Mouse (Mus musculus) lung, postnatal 0 days (tissue): ENCODE data around the gene Lrfn3. TPM values are rescaled to one million over a fixed set of nuclear protein-coding genes. Genes with fewer than 3 reads are reported as not detected.

Experiments
- ATAC-seq: fragments of 200-750 bp; cut with Nextera tagmentation; 2 replicates; pipeline ENCODE4 v1.8.0; 2017; ENCODE audit warnings: moderate library complexity
- DNase-seq: peaks from one replicate; pipeline ENCODE4 v3.0.0-alpha.2; 2016; ENCODE audit warnings: low spot score
- H3K27ac ChIP-seq: fragments of 300-500 bp; sonication (generic); 2 replicates; pipeline ENCODE4 v1.5.1; 2014; ENCODE audit warnings: antibody characterized with exemption, mild to moderate bottlenecking, low read length, mixed read lengths
- H3K27me3 ChIP-seq: fragments of 300-500 bp; sonication (generic); replicated peaks from 2 replicates; pipeline ENCODE4 v1.6.1; 2014; ENCODE audit warnings: low read length, mixed read lengths; ENCODE audit not compliant: insufficient read depth
- H3K36me3 ChIP-seq: fragments of 300-500 bp; sonication (generic); 2 replicates; pipeline ENCODE4 v1.6.1; 2014; ENCODE audit warnings: low read length, mixed read lengths; ENCODE audit not compliant: insufficient read depth
- H3K4me1 ChIP-seq: fragments of 300-500 bp; sonication (generic); 2 replicates; pipeline ENCODE4 v1.6.1; 2014; ENCODE audit warnings: antibody characterized with exemption, low read depth, low read length, mixed read lengths; ENCODE audit not compliant: insufficient read depth
- H3K4me2 ChIP-seq: fragments of 300-500 bp; sonication (generic); replicated peaks from 2 replicates; pipeline ENCODE4 v1.6.1; 2014; ENCODE audit warnings: low read depth, mild to moderate bottlenecking, low read length, moderate library complexity, mixed read lengths
- H3K4me3 ChIP-seq: fragments of 300-500 bp; sonication (generic); 2 replicates; pipeline ENCODE4 v1.5.1; 2014; ENCODE audit warnings: low read depth, low read length
- H3K9ac ChIP-seq: fragments of 300-500 bp; sonication (generic); replicated peaks from 2 replicates; pipeline ENCODE4 v1.6.1; 2014; ENCODE audit warnings: low read depth, mild to moderate bottlenecking
- H3K9me3 ChIP-seq: fragments of 300-500 bp; sonication (generic); 2 replicates; pipeline ENCODE4 v1.6.1; 2016; ENCODE audit warnings: low read length, mixed read lengths
- CTCF ChIP-seq: IDR thresholded peaks from 2 replicates; pipeline ENCODE4 v1.5.1; 2016; ENCODE audit warnings: antibody characterized with exemption, mild to moderate bottlenecking
- EP300 ChIP-seq: IDR thresholded peaks from 2 replicates; pipeline ENCODE4 v1.6.1; 2016; ENCODE audit warnings: antibody characterized with exemption, mild to moderate bottlenecking, control low read depth
- WGBS: fragments of 180-500 bp; shearing (Covaris S2); extraction: QIAGEN DNeasy Blood & Tissue Kit; methylation state at CpG from one replicate; pipeline ENCODE4 v1.1.7; 2014; 5-methylcytosine and 5-hydroxymethylcytosine counted together
- polyA plus RNA-seq: library from polyadenylated mRNA; unstranded; fragments of >200 nt; fragmentation: Nextera tagmentation; extraction: Ambion mirVana; gene quantifications from 2 replicates; pipeline ENCODE4 v1.2.1, GENCODE M21; 2015

The Lrfn3 gene
- polyA plus RNA-seq, 1 experiment from 2014 or later: 2.0 TPM

- Histone ChIP-seq H3K4me3 (no peak overlapping the region), H3K9me3 (no peaks in the 10 kb centered on the region), H3K36me3 (no peaks in the 10 kb centered on the region), H3K4me1 (peaks cover 6% of the 10 kb centered on the region; the same call in 1 of the 2 replicates), H3K4me2 (no peak overlapping the region), H3K27me3 (no peaks in the 10 kb centered on the region), H3K9ac (no peak overlapping the region), H3K27ac (no peak overlapping the region)
- no peak for DNase-seq
- TF ChIP-seq CTCF (no peak), EP300 (no peak)
- ATAC-seq: no peak
- 43% methylated on average over 27 of the region's 27 CpGs for WGBS
These were observed 48.8 kb downstream of the Lrfn3 start for GRCm38 (mm10) chr7:30313666-30314320.

GRCm38 (mm10) chr7:30310136-30310535, 52.4 kb downstream of the Lrfn3 start:
- DNase-seq: no peak
- Histone ChIP-seq H3K27ac (no peak overlapping the region), H3K4me2 (no peak overlapping the region), H3K9me3 (no peaks in the 10 kb centered on the region), H3K27me3 (no peaks in the 10 kb centered on the region), H3K4me1 (peaks cover 6% of the 10 kb centered on the region; the same call in 1 of the 2 replicates), H3K36me3 (no peaks in the 10 kb centered on the region), H3K9ac (no peak overlapping the region), H3K4me3 (no peak overlapping the region)
- TF ChIP-seq EP300 (no peak), CTCF (no peak)
- WGBS: 80% methylated on average over 12 of the region's 12 CpGs
- no peak for ATAC-seq

- Histone ChIP-seq H3K4me1 (peaks cover 6% of the 10 kb centered on the region; the same call in 1 of the 2 replicates), H3K27ac (peak overlapping the region; percentile 33), H3K9ac (peak overlapping the region; percentile 30; the same call in 1 of the 2 replicates), H3K27me3 (no peaks in the 10 kb centered on the region), H3K9me3 (no peaks in the 10 kb centered on the region), H3K4me2 (peak overlapping the region; percentile 80), H3K4me3 (peak overlapping the region; percentile 55), H3K36me3 (no peaks in the 10 kb centered on the region)
- ATAC-seq (no peak), DNase-seq (no peak)
- 63% methylated on average over 15 of the region's 15 CpGs for WGBS
- TF ChIP-seq EP300 (no peak), CTCF (no peak)
These were observed 53.0 kb downstream of the Lrfn3 start for GRCm38 (mm10) chr7:30309395-30310129.

GRCm38 (mm10) chr7:30308076-30309005, 54.2 kb downstream of the Lrfn3 start, which contains the start of gene Alkbh6:
Gene Alkbh6, plus strand, starts transcription at chr7:30308717.
- Histone ChIP-seq H3K27ac (peak within 1 kb of the TSS; percentile 33), H3K9me3 (no peaks in the 10 kb centered on the region), H3K27me3 (no peaks in the 10 kb centered on the region), H3K9ac (peak within 1 kb of the TSS; percentile 30), H3K4me3 (peak within 1 kb of the TSS; percentile 55), H3K4me1 (peaks cover 6% of the 10 kb centered on the region; the same call in 1 of the 2 replicates), H3K36me3 (no peaks in the 10 kb centered on the region), H3K4me2 (peak within 1 kb of the TSS; percentile 80)
- ATAC-seq (peak; percentile 100), DNase-seq (peak; percentile 99)
- WGBS: 4% methylated on average over 27 of the region's 27 CpGs
- TF ChIP-seq CTCF: no peak; the same call in 1 of the 2 replicates
- TF ChIP-seq EP300: no peak

GRCm38 (mm10) chr7:30306083-30306779, 56.3 kb downstream of the Lrfn3 start:
- no peak overlapping the region for H3K9ac ChIP-seq
- H3K27ac ChIP-seq: no peak overlapping the region
- WGBS: 79% methylated on average over 12 of the region's 16 CpGs
- DNase-seq (no peak), ATAC-seq (no peak)
- TF ChIP-seq EP300 (no peak), CTCF (peak; percentile 56)
- H3K4me2 ChIP-seq: no peak overlapping the region
- peaks cover 6% of the 10 kb centered on the region; the same call in 1 of the 2 replicates for H3K4me1 ChIP-seq
- no peaks in the 10 kb centered on the region for H3K27me3 ChIP-seq
- no peak overlapping the region for H3K4me3 ChIP-seq
- no peaks in the 10 kb centered on the region for H3K9me3 ChIP-seq
- H3K36me3 ChIP-seq: no peaks in the 10 kb centered on the region

Other genes with a start within 250 kb of the Lrfn3 start
- 3.5 and 3.7 TPM in 2 replicates for gene Zfp382, start 240.8 kb downstream of the Lrfn3 start, polyA plus RNA-seq
- gene Zfp146, start 193.0 kb downstream of the Lrfn3 start, polyA plus RNA-seq: 6.0 and 6.9 TPM in 2 replicates
- 18.7 and 18.8 TPM in 2 replicates for gene Cox7a1, start 178.6 kb downstream of the Lrfn3 start, polyA plus RNA-seq
- gene Capns1, start 164.0 kb downstream of the Lrfn3 start, polyA plus RNA-seq: 118 and 120 TPM in 2 replicates
- 122 and 144 TPM in 2 replicates for gene Polr2i, start 130.8 kb downstream of the Lrfn3 start, polyA plus RNA-seq
- 142 and 143 TPM in 2 replicates for gene Tbcb, start 130.5 kb downstream of the Lrfn3 start, polyA plus RNA-seq
- gene Ovol3, start 127.0 kb downstream of the Lrfn3 start, polyA plus RNA-seq: 0.27 TPM in 1 of 2 replicates, not detected in the other
- gene Thap8, start 82.7 kb downstream of the Lrfn3 start, polyA plus RNA-seq: 0.37 and 0.81 TPM in 2 replicates
- gene Wdr62, start 82.4 kb downstream of the Lrfn3 start, polyA plus RNA-seq: 2.5 and 2.7 TPM in 2 replicates
- 4.3 and 5.0 TPM in 2 replicates for gene Clip3, start 71.0 kb downstream of the Lrfn3 start, polyA plus RNA-seq
- 60.6 and 78.2 TPM in 2 replicates for gene Alkbh6, start 54.1 kb downstream of the Lrfn3 start, polyA plus RNA-seq
- 13.1 and 17.2 TPM in 2 replicates for gene Syne4, start 48.0 kb downstream of the Lrfn3 start, polyA plus RNA-seq
- gene E130208F15Rik, start 41.0 kb downstream of the Lrfn3 start, polyA plus RNA-seq: not detected in 2 replicates
- 17.6 and 20.0 TPM in 2 replicates for gene Sdhaf1, start 38.9 kb downstream of the Lrfn3 start, polyA plus RNA-seq
- 209 and 244 TPM in 2 replicates for gene Tyrobp, start 51.0 kb upstream of the Lrfn3 start, polyA plus RNA-seq
- gene Hcst, start 57.1 kb upstream of the Lrfn3 start, polyA plus RNA-seq: 7.2 and 9.4 TPM in 2 replicates
- gene Nfkbid, start 59.0 kb upstream of the Lrfn3 start, polyA plus RNA-seq: 1.9 and 2.5 TPM in 2 replicates
- gene Aplp1, start 82.8 kb upstream of the Lrfn3 start, polyA plus RNA-seq: 6.8 and 8.1 TPM in 2 replicates
- not detected in 2 replicates for gene Kirrel2, start 94.9 kb upstream of the Lrfn3 start, polyA plus RNA-seq
- gene Nphs1, start 95.5 kb upstream of the Lrfn3 start, polyA plus RNA-seq: 0.12 TPM in 2 replicates
- not detected in 2 replicates for gene Prodh2, start 130.8 kb upstream of the Lrfn3 start, polyA plus RNA-seq
- 2.1 TPM in 2 replicates for gene Arhgap33, start 172.3 kb upstream of the Lrfn3 start, polyA plus RNA-seq
- gene Hspb6, start 189.4 kb upstream of the Lrfn3 start, polyA plus RNA-seq: 22.8 and 27.0 TPM in 2 replicates
- gene Proser3, start 189.5 kb upstream of the Lrfn3 start, polyA plus RNA-seq: 4.0 and 4.4 TPM in 2 replicates
- gene Lin37, start 197.1 kb upstream of the Lrfn3 start, polyA plus RNA-seq: 32.8 and 38.6 TPM in 2 replicates
- 75.0 and 86.0 TPM in 2 replicates for gene U2af1l4, start 200.5 kb upstream of the Lrfn3 start, polyA plus RNA-seq
- gene Gm49396, start 200.6 kb upstream of the Lrfn3 start, polyA plus RNA-seq: 4.5 and 6.1 TPM in 2 replicates
- 173 and 184 TPM in 2 replicates for gene Psenen, start 200.9 kb upstream of the Lrfn3 start, polyA plus RNA-seq
- 1.2 and 3.2 TPM in 2 replicates for gene Igflr1, start 202.7 kb upstream of the Lrfn3 start, polyA plus RNA-seq
- gene Kmt2b, start 226.0 kb upstream of the Lrfn3 start, polyA plus RNA-seq: 6.8 and 6.9 TPM in 2 replicates
- gene Zbtb32, start 236.1 kb upstream of the Lrfn3 start, polyA plus RNA-seq: 3.0 and 3.9 TPM in 2 replicates